Mouse (Mus musculus): ENCODE results near the gene Gm49711.

- no peak for TF ChIP-seq CTCF (IDR thresholded peaks at IDR 0.05; ENCODE audit: extremely low read depth, insufficient read depth, insufficient read length, insufficient replicate concordance)
- TF ChIP-seq POLR2A (IDR thresholded peaks at IDR 0.05; ENCODE audit: low read depth, low read length), result no peak
Measured at GRCm38 (mm10) chr16:92058644-92059620, 816 bp downstream of the Gm49711 start.

All from spleen, adult 2 months (tissue).